Mouse (Mus musculus): Measurements from ENCODE around the gene Shpk. TPM values are rescaled to one million over a fixed set of nuclear protein-coding genes. Genes with fewer than 3 reads are reported as not detected.

Shpk gene
- polyA plus RNA-seq, 1 experiment from 2014 or later, result 1.00 TPM

DNA sequence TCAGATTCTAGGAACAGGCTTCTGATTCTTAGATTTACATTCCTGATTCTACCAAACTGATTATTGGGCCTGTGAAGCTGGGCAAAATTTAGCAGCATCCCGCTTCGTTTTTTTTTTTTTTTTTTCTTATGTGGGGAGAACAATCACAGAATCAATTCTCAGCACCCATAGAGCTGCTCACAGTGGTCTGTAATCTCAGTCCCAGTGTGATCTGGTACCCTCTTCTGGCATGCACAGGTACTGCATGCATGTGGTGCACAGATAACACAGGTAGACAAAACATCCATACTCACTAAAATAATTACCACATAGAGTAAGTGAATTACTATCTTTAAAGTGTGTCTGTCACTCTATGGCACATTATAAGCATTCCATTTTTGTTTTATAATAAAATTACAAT is 8.4 kb downstream of the Shpk start:
- ATAC-seq (replicated peaks; ENCODE audit: extremely low read depth, insufficient read depth, low FRiP score), result no peak
- WGBS, result 76% methylated on average over 2 of the region's 2 CpGs
- H3K9ac ChIP-seq (ENCODE audit: low read length), result no peak overlapping the region
- H3K27ac ChIP-seq (ENCODE audit: low read length), result no peak overlapping the region
- H3K9me3 ChIP-seq (replicated peaks; ENCODE audit: control insufficient read depth, low read length), result 0 out of 2 replicates have a peak, but pooled peaks cover 2% of the 10 kb centered on the region
- no peaks in the 10 kb centered on the region for H3K4me1 ChIP-seq (ENCODE audit: control insufficient read depth, insufficient read depth, low read length)
- H3K27me3 ChIP-seq (ENCODE audit: control insufficient read depth, insufficient read depth, low read length), result no peaks in the 10 kb centered on the region
- H3K4me2 ChIP-seq (ENCODE audit: low read depth, low read length), result no peak overlapping the region
- H3K4me3 ChIP-seq (ENCODE audit: low read length), result no peak overlapping the region
- no peaks in the 10 kb centered on the region for H3K36me3 ChIP-seq (ENCODE audit: control insufficient read depth, insufficient read depth)

DNA sequence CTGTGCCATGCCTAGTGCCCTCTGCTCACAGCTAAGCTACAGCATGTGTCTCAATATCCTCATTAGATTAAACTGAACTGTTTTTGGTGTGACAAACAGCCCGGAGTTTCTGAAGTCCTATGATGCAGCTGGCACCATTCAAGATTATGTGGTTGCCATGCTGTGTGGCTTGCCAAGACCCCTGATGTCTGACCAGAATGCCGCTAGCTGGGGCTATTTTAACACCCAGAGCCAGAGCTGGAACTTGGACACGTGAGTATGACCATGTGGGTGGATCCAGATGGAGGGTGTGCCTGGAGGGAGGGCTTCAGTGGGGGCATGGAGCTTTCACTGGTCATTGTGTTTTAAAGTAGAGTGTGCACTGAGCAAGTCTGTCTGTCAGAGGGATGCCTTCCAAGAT is 14.7 kb downstream of the Shpk start:
- Histone ChIP-seq H3K27me3 (ENCODE audit: control insufficient read depth, insufficient read depth, low read length) (no peaks in the 10 kb centered on the region), H3K9ac (ENCODE audit: low read length) (no peak overlapping the region), H3K4me1 (ENCODE audit: control insufficient read depth, insufficient read depth, low read length) (no peaks in the 10 kb centered on the region), H3K27ac (ENCODE audit: low read length) (no peak overlapping the region), H3K4me3 (ENCODE audit: low read length) (no peak overlapping the region), H3K36me3 (ENCODE audit: control insufficient read depth, insufficient read depth) (no peaks in the 10 kb centered on the region), H3K9me3 (replicated peaks; ENCODE audit: control insufficient read depth, low read length) (no peaks in the 10 kb centered on the region), H3K4me2 (ENCODE audit: low read depth, low read length) (no peak overlapping the region)
- ATAC-seq (replicated peaks; ENCODE audit: extremely low read depth, insufficient read depth, low FRiP score), result no peak
- 63% methylated on average over 3 of the region's 3 CpGs for WGBS

DNA sequence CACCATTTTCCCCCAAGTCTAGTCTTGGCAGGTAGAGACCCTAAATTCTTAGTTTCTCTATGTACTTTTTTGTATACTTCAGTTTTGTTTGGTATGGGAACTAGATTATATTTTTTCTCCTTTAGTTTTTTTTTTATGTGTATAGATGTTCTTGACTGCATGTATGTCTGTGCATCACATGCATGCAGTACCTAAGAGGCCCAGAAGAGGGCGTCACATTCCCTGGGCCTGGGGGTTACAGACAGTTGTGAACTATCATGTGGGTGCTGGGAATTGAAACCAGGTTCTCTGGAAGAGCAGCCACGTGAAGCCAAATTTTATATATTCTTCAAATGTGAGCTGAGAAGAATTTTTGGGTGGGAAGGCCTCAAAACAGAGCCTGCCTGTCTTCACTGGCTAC is 20.4 kb downstream of the Shpk start:
- H3K4me2 ChIP-seq (ENCODE audit: low read depth, low read length), result no peak overlapping the region
- H3K4me3 ChIP-seq (ENCODE audit: low read length), result no peak overlapping the region
- no peaks in the 10 kb centered on the region for H3K9me3 ChIP-seq (replicated peaks; ENCODE audit: control insufficient read depth, low read length)
- WGBS, result 58% methylated on average over 2 of the region's 2 CpGs
- H3K9ac ChIP-seq (ENCODE audit: low read length), result no peak overlapping the region
- no peaks in the 10 kb centered on the region for H3K4me1 ChIP-seq (ENCODE audit: control insufficient read depth, insufficient read depth, low read length)
- no peak for ATAC-seq (replicated peaks; ENCODE audit: extremely low read depth, insufficient read depth, low FRiP score)
- H3K27ac ChIP-seq (ENCODE audit: low read length), result no peak overlapping the region
- no peaks in the 10 kb centered on the region for H3K36me3 ChIP-seq (ENCODE audit: control insufficient read depth, insufficient read depth)
- H3K27me3 ChIP-seq (ENCODE audit: control insufficient read depth, insufficient read depth, low read length), result no peaks in the 10 kb centered on the region

DNA sequence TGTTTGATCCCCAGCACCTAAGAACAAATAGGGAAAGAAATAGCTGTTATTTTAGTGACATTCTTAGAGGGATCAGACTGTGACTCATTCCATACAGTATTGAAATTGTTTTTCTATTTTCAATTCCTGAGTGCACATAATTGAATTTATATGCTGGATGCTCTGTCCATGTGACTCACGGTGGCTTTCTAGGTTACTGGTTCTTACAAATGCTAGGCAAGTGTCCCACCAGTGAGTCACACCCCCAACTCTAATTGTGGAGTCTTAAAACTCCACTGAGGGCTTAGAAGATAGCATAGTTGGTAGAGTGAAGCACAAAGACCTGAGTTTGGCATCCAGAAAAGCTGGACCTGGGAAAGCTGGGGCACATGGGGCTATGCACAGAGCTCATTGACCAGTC is 21.4 kb downstream of the Shpk start:
- no peaks in the 10 kb centered on the region for H3K9me3 ChIP-seq (replicated peaks; ENCODE audit: control insufficient read depth, low read length)
- WGBS, result 88% methylated on average over 1 of the region's 1 CpGs
- H3K27ac ChIP-seq (ENCODE audit: low read length), result no peak overlapping the region
- H3K4me3 ChIP-seq (ENCODE audit: low read length), result no peak overlapping the region
- H3K4me2 ChIP-seq (ENCODE audit: low read depth, low read length), result no peak overlapping the region
- H3K4me1 ChIP-seq (ENCODE audit: control insufficient read depth, insufficient read depth, low read length), result no peaks in the 10 kb centered on the region
- H3K27me3 ChIP-seq (ENCODE audit: control insufficient read depth, insufficient read depth, low read length), result no peaks in the 10 kb centered on the region
- no peak for ATAC-seq (replicated peaks; ENCODE audit: extremely low read depth, insufficient read depth, low FRiP score)
- no peak overlapping the region for H3K9ac ChIP-seq (ENCODE audit: low read length)
- H3K36me3 ChIP-seq (ENCODE audit: control insufficient read depth, insufficient read depth), result no peaks in the 10 kb centered on the region

DNA sequence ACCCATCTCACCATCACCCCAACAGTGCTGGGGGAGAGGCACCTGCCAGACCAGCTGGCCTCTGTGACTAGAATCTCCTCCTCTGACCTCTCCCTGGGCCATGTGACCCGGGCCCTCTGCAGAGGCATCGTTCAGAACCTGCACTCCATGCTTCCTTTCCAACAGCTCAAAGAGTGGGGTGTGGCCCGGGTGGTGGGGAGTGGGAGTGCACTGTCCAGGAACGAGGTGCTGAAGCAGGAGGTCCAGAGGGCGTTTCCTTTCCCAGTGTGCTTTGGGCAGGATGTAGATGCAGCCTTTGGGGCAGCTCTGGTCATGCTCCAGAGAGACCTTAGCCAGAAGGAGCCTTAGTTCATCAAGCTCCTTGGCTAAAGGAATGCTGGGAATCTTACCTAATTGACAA is 23.6 kb downstream of the Shpk start:
- no peaks in the 10 kb centered on the region for H3K4me1 ChIP-seq (ENCODE audit: control insufficient read depth, insufficient read depth, low read length)
- H3K4me3 ChIP-seq (ENCODE audit: low read length), result no peak overlapping the region
- H3K27me3 ChIP-seq (ENCODE audit: control insufficient read depth, insufficient read depth, low read length), result no peaks in the 10 kb centered on the region
- H3K9me3 ChIP-seq (replicated peaks; ENCODE audit: control insufficient read depth, low read length), result no peaks in the 10 kb centered on the region
- WGBS, result 34% methylated on average over 5 of the region's 5 CpGs
- H3K27ac ChIP-seq (ENCODE audit: low read length), result no peak overlapping the region
- no peak for ATAC-seq (replicated peaks; ENCODE audit: extremely low read depth, insufficient read depth, low FRiP score)
- H3K4me2 ChIP-seq (ENCODE audit: low read depth, low read length), result no peak overlapping the region
- H3K36me3 ChIP-seq (ENCODE audit: control insufficient read depth, insufficient read depth), result no peaks in the 10 kb centered on the region
- no peak overlapping the region for H3K9ac ChIP-seq (ENCODE audit: low read length)

DNA sequence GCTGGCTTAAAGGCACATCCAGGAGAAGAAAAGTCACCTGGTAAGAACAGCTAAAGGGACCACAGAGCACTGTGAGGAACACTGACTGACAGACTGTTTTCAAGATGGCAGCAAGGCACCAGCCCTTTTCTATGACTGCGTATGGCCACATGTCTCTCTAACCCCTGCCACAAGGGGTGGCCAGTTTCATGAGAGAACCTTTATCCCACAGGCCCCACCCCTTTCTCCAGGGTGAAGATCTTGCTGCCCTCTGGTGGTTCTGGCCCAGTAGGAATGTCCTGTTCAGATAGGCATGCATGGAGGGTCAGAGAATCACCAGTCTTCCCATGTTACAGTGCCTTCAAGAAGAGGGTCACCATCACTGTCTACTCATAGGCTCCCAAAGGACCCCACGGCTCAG is 24.7 kb downstream of the Shpk start:
- H3K9me3 ChIP-seq (replicated peaks; ENCODE audit: control insufficient read depth, low read length), result no peaks in the 10 kb centered on the region
- no peak overlapping the region for H3K4me2 ChIP-seq (ENCODE audit: low read depth, low read length)
- no peaks in the 10 kb centered on the region for H3K4me1 ChIP-seq (ENCODE audit: control insufficient read depth, insufficient read depth, low read length)
- H3K9ac ChIP-seq (ENCODE audit: low read length), result no peak overlapping the region
- H3K36me3 ChIP-seq (ENCODE audit: control insufficient read depth, insufficient read depth), result no peaks in the 10 kb centered on the region
- no peak overlapping the region for H3K4me3 ChIP-seq (ENCODE audit: low read length)
- 65% methylated on average over 2 of the region's 2 CpGs for WGBS
- H3K27ac ChIP-seq (ENCODE audit: low read length), result no peak overlapping the region
- no peaks in the 10 kb centered on the region for H3K27me3 ChIP-seq (ENCODE audit: control insufficient read depth, insufficient read depth, low read length)
- ATAC-seq (replicated peaks; ENCODE audit: extremely low read depth, insufficient read depth, low FRiP score), result no peak

DNA sequence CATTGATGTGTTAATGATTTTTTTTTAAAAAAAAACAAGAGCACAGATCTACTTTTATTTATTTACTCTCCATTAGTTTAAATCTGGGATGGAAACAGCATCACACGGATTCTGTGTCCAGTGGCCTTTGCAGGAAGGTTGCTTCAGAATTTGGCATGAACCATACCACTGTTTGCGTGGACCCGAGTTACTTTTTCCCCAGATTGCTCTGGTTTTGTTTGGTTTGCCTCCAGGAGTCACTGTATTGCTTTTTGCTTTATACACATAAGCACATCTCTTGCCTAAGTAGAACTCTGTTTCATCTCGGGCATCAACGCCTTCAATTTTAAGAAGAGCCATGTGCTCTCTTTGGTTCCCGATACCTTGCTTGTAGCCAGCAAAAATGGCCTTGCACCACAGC is 26.6 kb downstream of the Shpk start:
- Histone ChIP-seq H3K27me3 (ENCODE audit: control insufficient read depth, insufficient read depth, low read length) (no peaks in the 10 kb centered on the region), H3K9ac (ENCODE audit: low read length) (no peak overlapping the region), H3K4me3 (ENCODE audit: low read length) (no peak overlapping the region), H3K27ac (ENCODE audit: low read length) (no peak overlapping the region), H3K36me3 (ENCODE audit: control insufficient read depth, insufficient read depth) (no peaks in the 10 kb centered on the region), H3K9me3 (replicated peaks; ENCODE audit: control insufficient read depth, low read length) (no peaks in the 10 kb centered on the region), H3K4me1 (ENCODE audit: control insufficient read depth, insufficient read depth, low read length) (no peaks in the 10 kb centered on the region), H3K4me2 (ENCODE audit: low read depth, low read length) (no peak overlapping the region)
- 85% methylated on average over 6 of the region's 6 CpGs for WGBS
- no peak for ATAC-seq (replicated peaks; ENCODE audit: extremely low read depth, insufficient read depth, low FRiP score)

DNA sequence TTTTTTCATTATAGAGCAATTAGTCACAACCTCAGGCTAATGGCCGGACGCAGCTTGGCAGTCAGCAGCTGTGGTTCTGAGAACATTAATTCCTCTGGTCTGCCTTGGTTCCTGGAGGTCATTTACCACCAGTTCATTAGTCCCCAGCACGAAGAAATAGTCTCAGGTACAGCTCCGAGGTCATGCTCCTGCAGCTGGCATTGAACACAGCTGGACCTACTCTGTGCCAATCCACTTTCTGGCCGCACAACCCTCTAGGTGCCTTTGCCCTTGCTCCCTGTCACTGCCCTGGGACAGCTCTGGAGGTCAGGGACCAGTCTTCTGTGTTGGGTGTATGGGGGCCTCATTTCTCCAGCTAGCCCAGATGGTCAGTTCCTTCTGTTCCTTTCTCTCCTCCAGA is 29.6 kb downstream of the Shpk start:
- Histone ChIP-seq H3K9me3 (replicated peaks; ENCODE audit: control insufficient read depth, low read length) (no peaks in the 10 kb centered on the region), H3K27me3 (ENCODE audit: control insufficient read depth, insufficient read depth, low read length) (no peaks in the 10 kb centered on the region), H3K4me1 (ENCODE audit: control insufficient read depth, insufficient read depth, low read length) (no peaks in the 10 kb centered on the region), H3K27ac (ENCODE audit: low read length) (no peak overlapping the region), H3K4me2 (ENCODE audit: low read depth, low read length) (no peak overlapping the region), H3K4me3 (ENCODE audit: low read length) (no peak overlapping the region), H3K36me3 (ENCODE audit: control insufficient read depth, insufficient read depth) (no peaks in the 10 kb centered on the region), H3K9ac (ENCODE audit: low read length) (no peak overlapping the region)
- no peak for ATAC-seq (replicated peaks; ENCODE audit: extremely low read depth, insufficient read depth, low FRiP score)
- WGBS, result 61% methylated on average over 5 of the region's 5 CpGs

DNA sequence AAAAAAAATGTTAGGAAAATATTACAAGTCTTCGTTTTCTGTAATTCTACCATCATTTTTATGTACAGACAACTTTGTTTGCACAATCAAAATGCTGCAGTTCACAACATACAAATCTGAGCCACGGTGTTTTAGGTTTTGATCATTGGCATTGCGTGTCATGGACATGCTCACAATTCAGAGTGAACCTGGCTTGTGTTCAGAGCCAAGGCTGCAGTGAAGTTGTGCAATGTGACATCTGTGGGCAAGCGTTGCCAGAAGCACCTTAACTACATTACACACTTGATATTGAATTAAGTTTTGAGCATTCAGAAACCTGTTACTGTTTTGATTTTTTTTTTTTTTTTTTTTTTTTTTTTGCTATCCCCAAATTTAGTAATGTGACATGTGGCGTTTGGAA is 30.8 kb downstream of the Shpk start:
- Histone ChIP-seq H3K9me3 (replicated peaks; ENCODE audit: control insufficient read depth, low read length) (no peaks in the 10 kb centered on the region), H3K9ac (ENCODE audit: low read length) (no peak overlapping the region), H3K4me3 (ENCODE audit: low read length) (no peak overlapping the region), H3K27me3 (ENCODE audit: control insufficient read depth, insufficient read depth, low read length) (no peaks in the 10 kb centered on the region), H3K4me2 (ENCODE audit: low read depth, low read length) (no peak overlapping the region), H3K36me3 (ENCODE audit: control insufficient read depth, insufficient read depth) (no peaks in the 10 kb centered on the region), H3K27ac (ENCODE audit: low read length) (no peak overlapping the region), H3K4me1 (ENCODE audit: control insufficient read depth, insufficient read depth, low read length) (no peaks in the 10 kb centered on the region)
- 75% methylated on average over 5 of the region's 5 CpGs for WGBS
- no peak for ATAC-seq (replicated peaks; ENCODE audit: extremely low read depth, insufficient read depth, low FRiP score)

DNA sequence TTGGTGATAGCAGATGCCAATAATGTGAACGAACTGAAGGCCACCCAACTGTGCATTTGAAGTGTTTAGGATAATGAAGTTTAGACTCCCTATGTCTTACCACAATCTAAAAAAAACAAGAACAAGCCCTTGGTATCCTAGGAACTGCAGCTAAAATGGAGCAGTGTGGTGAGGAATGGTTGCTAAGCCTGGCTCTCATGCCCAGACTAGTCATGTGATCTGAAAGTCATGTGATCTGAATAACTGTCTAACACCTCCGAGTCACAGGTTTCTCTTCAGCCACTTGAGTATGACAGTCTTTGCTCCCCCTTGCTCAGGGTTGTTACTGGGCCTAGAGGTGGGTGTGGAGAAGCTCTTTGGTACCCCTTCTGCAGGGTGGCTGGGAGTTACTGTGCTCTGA is 33.3 kb downstream of the Shpk start:
- Histone ChIP-seq H3K27ac (ENCODE audit: low read length) (no peak overlapping the region), H3K4me1 (ENCODE audit: control insufficient read depth, insufficient read depth, low read length) (0 out of 2 replicates have a peak, but pooled peaks cover 3% of the 10 kb centered on the region), H3K27me3 (ENCODE audit: control insufficient read depth, insufficient read depth, low read length) (no peaks in the 10 kb centered on the region), H3K9ac (ENCODE audit: low read length) (no peak overlapping the region), H3K36me3 (ENCODE audit: control insufficient read depth, insufficient read depth) (no peaks in the 10 kb centered on the region), H3K4me3 (ENCODE audit: low read length) (no peak overlapping the region), H3K9me3 (replicated peaks; ENCODE audit: control insufficient read depth, low read length) (no peaks in the 10 kb centered on the region), H3K4me2 (ENCODE audit: low read depth, low read length) (no peak overlapping the region)
- 50% methylated on average over 2 of the region's 2 CpGs for WGBS
- no peak for ATAC-seq (replicated peaks; ENCODE audit: extremely low read depth, insufficient read depth, low FRiP score)

Measured in heart, embryonic 16.5 days (tissue).